Mouse (Mus musculus) kidney, adult 2 months (tissue): ENCODE data around the gene Bhlha15.

Experiments used
- CTCF ChIP-seq: fragments of 200-500 bp; conservative IDR thresholded peaks from 2 replicates; pipeline ENCODE4 v1.5.1; 2011; ENCODE audit warnings: low read depth, mild to moderate bottlenecking, control low read depth, low read length, moderate library complexity, mixed read lengths; ENCODE audit not compliant: insufficient read depth, insufficient read length
- POLR2A ChIP-seq: fragments of 200-500 bp; IDR thresholded peaks from one replicate; pipeline ENCODE4 v1.6.1; 2011; ENCODE audit warnings: low read depth, low read length, control low read depth

- TF ChIP-seq CTCF (no peak), POLR2A (no peak)
Observed at GRCm38 (mm10) chr5:144195567-144195966, 5.5 kb downstream of the Bhlha15 start.
